Mouse (Mus musculus): ENCODE results near the gene 4931423N10Rik. TPM values are rescaled to one million over a fixed set of nuclear protein-coding genes. Genes with fewer than 3 reads are reported as not detected.

Gene 4931423N10Rik
- total RNA-seq (2023): 0.41 TPM

GRCm38 (mm10) chr2:23207070-23207526, at the start of gene 4931423N10Rik:
TSS of gene 4931423N10Rik (plus strand) at chr2:23207476.

Other genes with a start within 250 kb of the 4931423N10Rik start
- gene Abi1, start 167.2 kb upstream of the 4931423N10Rik start, total RNA-seq (2023): 178 TPM
- 66.7 TPM for gene Acbd5, start 139.3 kb upstream of the 4931423N10Rik start, total RNA-seq (2023)
- not detected for gene Mastl, start 51.5 kb upstream of the 4931423N10Rik start, total RNA-seq (2023)
- 152 TPM for gene Yme1l1, start 51.1 kb upstream of the 4931423N10Rik start, total RNA-seq (2023)
- gene Nxph2, start 113.8 kb downstream of the 4931423N10Rik start, total RNA-seq (2023): not detected

All from CD4-positive naive resting alpha-beta T cell, adult 57 days (primary cell).